ENCODE assay signal across 8 mouse cellular contexts in genomic region chr11:85310407-85310712, GRCm38 (mm10). TPM values are rescaled to one million over a fixed set of nuclear protein-coding genes. Genes with fewer than 3 reads are reported as not detected.
DNase-seq lines count a peak whose midpoint lies in the region; ATAC-seq and TF ChIP-seq lines count a peak whose summit lies in the region.

No protein-coding gene starts in this region.

- TF ChIP-seq CTCF in lung, embryonic 14.5 days (IDR thresholded peaks at IDR 0.05; ENCODE audit: low read depth): no peak
- no peak for TF ChIP-seq CTCF in intestine, postnatal 0 days (IDR thresholded peaks at IDR 0.05; ENCODE audit: low read depth)

- H3K9ac ChIP-seq in lung, embryonic 14.5 days: peak overlapping the region; percentile 77
- H3K9ac ChIP-seq in embryonic facial prominence, embryonic 14.5 days (ENCODE audit: low read depth, low read length): peak overlapping the region; percentile 77
- H3K9ac ChIP-seq in intestine, postnatal 0 days (ENCODE audit: low read depth, low read length): peak overlapping the region; percentile 86
- peak overlapping the region; percentile 60 for H3K9ac ChIP-seq in neural tube, embryonic 14.5 days (replicated peaks; ENCODE audit: low read depth, low read length)

- peak overlapping the region; percentile 96 for H3K4me3 ChIP-seq in lung, embryonic 14.5 days (ENCODE audit: low read depth, low read length)
- peak overlapping the region; percentile 95 for H3K4me3 ChIP-seq in embryonic facial prominence, embryonic 14.5 days (ENCODE audit: low read depth, low read length)
- H3K4me3 ChIP-seq in intestine, postnatal 0 days (ENCODE audit: low read depth, low read length): peak overlapping the region; percentile 83
- peak overlapping the region; percentile 69 for H3K4me3 ChIP-seq in neural tube, embryonic 14.5 days (ENCODE audit: low read depth, low read length)

- DNase-seq in lung, embryonic 14.5 days: no peak
- no peak for DNase-seq in lung, adult 18-20 months
- DNase-seq in embryonic facial prominence, embryonic 14.5 days (ENCODE audit: low spot score): no peak
- no peak for DNase-seq in urinary bladder, postnatal 36 days (ENCODE audit: low spot score in 2 of 2)
- no peak for DNase-seq in adrenal gland, postnatal 36 days
- no peak for DNase-seq in gastrocnemius, adult 8-10 months (ENCODE audit: low spot score in 2 of 2)

- 0 out of 2 replicates have a peak, but pooled peaks cover 3% of the 10 kb centered on the region for H3K4me1 ChIP-seq in lung, embryonic 14.5 days (ENCODE audit: insufficient read depth)
- peaks cover 9% of the 10 kb centered on the region for H3K4me1 ChIP-seq in embryonic facial prominence, embryonic 14.5 days (ENCODE audit: control insufficient read depth, insufficient read depth, low read length)
- H3K4me1 ChIP-seq in intestine, postnatal 0 days (replicated peaks; ENCODE audit: control insufficient read depth, insufficient read depth, low read length): no peaks in the 10 kb centered on the region
- peaks cover 10% of the 10 kb centered on the region for H3K4me1 ChIP-seq in neural tube, embryonic 14.5 days (ENCODE audit: control insufficient read depth, insufficient read depth, low read length)

- peak overlapping the region; percentile 94 for H3K27ac ChIP-seq in lung, embryonic 14.5 days (ENCODE audit: low read depth)
- H3K27ac ChIP-seq in embryonic facial prominence, embryonic 14.5 days (replicated peaks; ENCODE audit: low read depth, low read length): peak overlapping the region; percentile 84
- H3K27ac ChIP-seq in intestine, postnatal 0 days (ENCODE audit: low read depth, low read length): peak overlapping the region; percentile 86; the same call in 1 of the 2 replicates
- H3K27ac ChIP-seq in neural tube, embryonic 14.5 days (ENCODE audit: low read depth, low read length): peak overlapping the region; percentile 57

- H3K9me3 ChIP-seq in lung, embryonic 14.5 days (ENCODE audit: low read depth, low read length): no peaks in the 10 kb centered on the region
- H3K9me3 ChIP-seq in embryonic facial prominence, embryonic 14.5 days (ENCODE audit: control insufficient read depth, low read length): no peaks in the 10 kb centered on the region
- H3K9me3 ChIP-seq in intestine, postnatal 0 days (ENCODE audit: control insufficient read depth): no peaks in the 10 kb centered on the region
- no peaks in the 10 kb centered on the region for H3K9me3 ChIP-seq in neural tube, embryonic 14.5 days (ENCODE audit: control insufficient read depth, low read length)

- peaks cover 11% of the 10 kb centered on the region; the same call in 1 of the 2 replicates for H3K36me3 ChIP-seq in lung, embryonic 14.5 days (ENCODE audit: insufficient read depth)
- peaks cover 10% of the 10 kb centered on the region; the same call in 1 of the 2 replicates for H3K36me3 ChIP-seq in embryonic facial prominence, embryonic 14.5 days (ENCODE audit: control insufficient read depth, insufficient read depth, low read length)
- H3K36me3 ChIP-seq in intestine, postnatal 0 days (ENCODE audit: control insufficient read depth, insufficient read depth): no peaks in the 10 kb centered on the region
- H3K36me3 ChIP-seq in neural tube, embryonic 14.5 days (ENCODE audit: control insufficient read depth, insufficient read depth, low read length): no peaks in the 10 kb centered on the region

- no peaks in the 10 kb centered on the region for H3K27me3 ChIP-seq in lung, embryonic 14.5 days (ENCODE audit: insufficient read depth, low read length)
- H3K27me3 ChIP-seq in embryonic facial prominence, embryonic 14.5 days (replicated peaks; ENCODE audit: control insufficient read depth, insufficient read depth, low read length): no peaks in the 10 kb centered on the region
- H3K27me3 ChIP-seq in intestine, postnatal 0 days (replicated peaks; ENCODE audit: control insufficient read depth, insufficient read depth, low read length): no peaks in the 10 kb centered on the region
- no peaks in the 10 kb centered on the region for H3K27me3 ChIP-seq in neural tube, embryonic 14.5 days (ENCODE audit: control insufficient read depth, insufficient read depth, low read length)

- 1% methylated on average over 15 of the region's 15 CpGs for WGBS in lung, embryonic 14.5 days
- WGBS in embryonic facial prominence, embryonic 14.5 days: under 1% methylated on average over 15 of the region's 15 CpGs
- under 1% methylated on average over 15 of the region's 15 CpGs for WGBS in intestine, postnatal 0 days
- WGBS in neural tube, embryonic 14.5 days: 1% methylated on average over 15 of the region's 15 CpGs

- peak overlapping the region; percentile 93 for H3K4me2 ChIP-seq in lung, embryonic 14.5 days
- peak overlapping the region; percentile 95 for H3K4me2 ChIP-seq in embryonic facial prominence, embryonic 14.5 days (ENCODE audit: low read depth, low read length)
- H3K4me2 ChIP-seq in intestine, postnatal 0 days (replicated peaks; ENCODE audit: low read depth): peak overlapping the region; percentile 87
- H3K4me2 ChIP-seq in neural tube, embryonic 14.5 days (ENCODE audit: low read depth, low read length): peak overlapping the region; percentile 95

- ATAC-seq in lung, embryonic 14.5 days (ENCODE audit: insufficient read depth): no peak
- ATAC-seq in embryonic facial prominence, embryonic 14.5 days (ENCODE audit: low read depth): no peak
- ATAC-seq in intestine, postnatal 0 days: no peak
- ATAC-seq in neural tube, embryonic 14.5 days (ENCODE audit: low read depth): no peak

RNA-seq across cellular contexts. Expression of gene Ppm1d, which starts 0.7 kb away (rescaled TPM):
- polyA plus RNA-seq in lung, embryonic 14.5 days (2014; fragmentation: Nextera tagmentation; extraction: Ambion mirVana): 21.4 and 23.1 TPM in 2 replicates
- 15.9 and 17.6 TPM in 2 replicates for polyA plus RNA-seq in embryonic facial prominence, embryonic 14.5 days (2014; fragmentation: Nextera tagmentation; extraction: Ambion mirVana)
- 6.0 and 6.4 TPM in 2 replicates for polyA plus RNA-seq in intestine, postnatal 0 days (2015; fragmentation: Nextera tagmentation; extraction: Ambion mirVana)
- 19.5 and 21.5 TPM in 2 replicates for polyA plus RNA-seq in neural tube, embryonic 14.5 days (2014; fragmentation: Nextera tagmentation; extraction: Ambion mirVana)
- 10 to 100 TPM; 16.2 to 16.6 TPM for total RNA-seq in adrenal gland, postnatal 36 days (2021)
- 1 to 10 TPM; 4.4 to 6.4 (median 5.0) TPM for total RNA-seq in gastrocnemius, adult 8-10 months (2022)

RNA-seq across cellular contexts. Expression of gene Bcas3, which starts 42.6 kb away (rescaled TPM):
- 31.1 and 35.0 TPM in 2 replicates for polyA plus RNA-seq in lung, embryonic 14.5 days (2014; fragmentation: Nextera tagmentation; extraction: Ambion mirVana)
- 28.0 and 32.9 TPM in 2 replicates for polyA plus RNA-seq in embryonic facial prominence, embryonic 14.5 days (2014; fragmentation: Nextera tagmentation; extraction: Ambion mirVana)
- 17.2 and 17.5 TPM in 2 replicates for polyA plus RNA-seq in intestine, postnatal 0 days (2015; fragmentation: Nextera tagmentation; extraction: Ambion mirVana)
- 30.9 and 41.9 TPM in 2 replicates for polyA plus RNA-seq in neural tube, embryonic 14.5 days (2014; fragmentation: Nextera tagmentation; extraction: Ambion mirVana)
- total RNA-seq in adrenal gland, postnatal 36 days (2021): 10 to 100 TPM; 36.4 to 52.8 TPM
- total RNA-seq in gastrocnemius, adult 8-10 months (2022): 10 to 100 TPM; 37.4 to 39.3 (median 38.9) TPM
